ENCODE assay signal across 10 mouse cellular contexts in the genomic region with DNA sequence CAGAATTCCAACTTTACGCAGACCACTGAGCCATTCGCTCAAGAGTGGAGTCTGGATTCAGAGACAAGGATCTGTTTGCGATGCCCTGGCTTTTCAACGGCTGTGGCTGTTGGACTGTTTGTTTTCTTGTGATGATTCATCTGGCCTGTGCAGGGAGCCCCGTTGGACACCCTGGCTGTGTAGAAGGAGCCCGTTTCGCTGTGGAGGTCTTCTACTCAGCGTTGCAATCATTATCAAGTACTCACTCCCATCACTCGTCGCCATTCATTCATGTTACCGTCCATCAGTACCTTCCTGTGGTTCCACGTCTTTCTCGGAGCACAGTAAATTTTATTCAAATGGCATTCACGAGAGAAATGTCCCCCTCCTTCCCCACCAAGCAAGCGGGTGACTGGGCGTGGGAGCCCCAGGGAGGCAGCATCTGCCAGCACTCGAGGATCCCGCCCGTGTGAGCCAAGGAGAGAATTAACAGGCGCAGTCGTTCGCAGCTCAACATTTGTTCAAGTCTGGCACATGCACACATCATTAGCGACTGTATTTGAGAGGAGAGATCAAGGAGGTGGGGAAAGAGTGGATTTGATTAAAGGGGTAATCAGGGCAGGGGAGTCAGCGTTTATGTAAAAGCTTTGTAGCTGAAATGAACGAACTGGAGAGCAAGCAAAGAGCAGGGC.
DNase-seq lines count a peak whose midpoint lies in the region; ATAC-seq and TF ChIP-seq lines count a peak whose summit lies in the region.
"Had no signal": no experiment of that assay in that cellular context is flagged by ENCODE, and none has a peak within 500 bp of the region (broad histone marks: within the 10 kb centered on the region; RNA-seq: fewer than 3 reads in every experiment).

No protein-coding gene starts in this region.

- H3K9me3 ChIP-seq in heart, embryonic 14.5 days (ENCODE audit: control insufficient read depth, low read length) = no peaks in the 10 kb centered on the region
- H3K9me3 ChIP-seq in forebrain, postnatal 0 days (ENCODE audit: low read length) = no peaks in the 10 kb centered on the region
- no peaks in the 10 kb centered on the region for H3K9me3 ChIP-seq in neural tube, embryonic 14.5 days (ENCODE audit: control insufficient read depth, low read length)
- H3K9me3 ChIP-seq in liver, postnatal 0 days (ENCODE audit: low read length) = no peaks in the 10 kb centered on the region

- peak overlapping the region; percentile 40 for H3K4me2 ChIP-seq in heart, embryonic 14.5 days (ENCODE audit: low read length)
- H3K4me2 ChIP-seq in forebrain, postnatal 0 days (ENCODE audit: low read depth) = peak overlapping the region; percentile 43
- peak overlapping the region; percentile 14; the same call in 1 of the 2 replicates for H3K4me2 ChIP-seq in neural tube, embryonic 14.5 days (ENCODE audit: low read depth, low read length)
- H3K4me2 ChIP-seq in liver, postnatal 0 days (ENCODE audit: low read depth, low read length) = no peak overlapping the region

- 36% methylated on average over 25 of the region's 25 CpGs for WGBS in heart, embryonic 14.5 days
- WGBS in forebrain, postnatal 0 days = 23% methylated on average over 25 of the region's 25 CpGs
- 39% methylated on average over 25 of the region's 25 CpGs for WGBS in neural tube, embryonic 14.5 days
- WGBS in liver, postnatal 0 days (ENCODE audit: insufficient replicate concordance) = 67% methylated on average over 25 of the region's 25 CpGs

- H3K36me3 ChIP-seq in heart, embryonic 14.5 days (ENCODE audit: control insufficient read depth, insufficient read depth, low read length) = no peaks in the 10 kb centered on the region
- H3K36me3 ChIP-seq in forebrain, postnatal 0 days (ENCODE audit: insufficient read depth) = no peaks in the 10 kb centered on the region
- no peaks in the 10 kb centered on the region for H3K36me3 ChIP-seq in neural tube, embryonic 14.5 days (ENCODE audit: control insufficient read depth, insufficient read depth, low read length)
- no peaks in the 10 kb centered on the region for H3K36me3 ChIP-seq in liver, postnatal 0 days (replicated peaks; ENCODE audit: insufficient read depth, low read length)

- no peak overlapping the region for H3K27ac ChIP-seq in heart, embryonic 14.5 days (replicated peaks in 1 of 2; ENCODE audit: control insufficient read depth in 1 of 2, insufficient read depth in 1 of 2, low read depth in 2 of 2, low read length in 2 of 2)
- H3K27ac ChIP-seq in forebrain, postnatal 0 days (ENCODE audit: low read depth, low read length) = no peak overlapping the region
- H3K27ac ChIP-seq in neural tube, embryonic 14.5 days (ENCODE audit: low read depth, low read length) = no peak overlapping the region; the same call in 1 of the 2 replicates
- no peak overlapping the region for H3K27ac ChIP-seq in liver, postnatal 0 days (ENCODE audit: low read depth)
- H3K27ac ChIP-seq: liver, embryonic 14.5 days had no signal

- intact Hi-C loops in heart, postnatal 14 days (cut with DNase I) = no loop called here

- no peak for DNase-seq in heart, postnatal 14 days
- DNase-seq in forebrain, postnatal 0 days = peak; percentile 81
- DNase-seq in layer of hippocampus, postnatal 14 days (ENCODE audit: low spot score in 2 of 2) = peak; percentile 41 to 52
- DNase-seq in liver, postnatal 0 days = no peak
- no peak for DNase-seq in embryo, embryonic 10.5 days (ENCODE audit: low spot score)
- DNase-seq: adrenal gland, postnatal 10 days had no signal

- no peaks in the 10 kb centered on the region for H3K27me3 ChIP-seq in heart, embryonic 14.5 days (ENCODE audit: control insufficient read depth, insufficient read depth, low read length)
- no peaks in the 10 kb centered on the region; the same call in 1 of the 2 replicates for H3K27me3 ChIP-seq in forebrain, postnatal 0 days (ENCODE audit: insufficient read depth, low read length)
- no peaks in the 10 kb centered on the region for H3K27me3 ChIP-seq in neural tube, embryonic 14.5 days (ENCODE audit: control insufficient read depth, insufficient read depth, low read length)
- H3K27me3 ChIP-seq in liver, postnatal 0 days (ENCODE audit: insufficient read depth, low read length) = no peaks in the 10 kb centered on the region

- no peak for TF ChIP-seq EP300 in liver, postnatal 0 days (IDR thresholded peaks at IDR 0.05; ENCODE audit: low read depth)

- no peak for TF ChIP-seq CTCF in forebrain, postnatal 0 days (IDR thresholded peaks at IDR 0.05; ENCODE audit: low read depth)
- TF ChIP-seq CTCF in liver, postnatal 0 days (IDR thresholded peaks at IDR 0.05; ENCODE audit: low read depth) = no peak

- no peak overlapping the region for H3K9ac ChIP-seq in heart, embryonic 14.5 days (ENCODE audit: low read length)
- no peak overlapping the region for H3K9ac ChIP-seq in forebrain, postnatal 0 days
- no peak overlapping the region for H3K9ac ChIP-seq in neural tube, embryonic 14.5 days (replicated peaks; ENCODE audit: low read depth, low read length)
- H3K9ac ChIP-seq in liver, postnatal 0 days (replicated peaks) = no peak overlapping the region
- H3K9ac ChIP-seq: liver, embryonic 14.5 days had no signal

- no peak overlapping the region for H3K4me3 ChIP-seq in heart, embryonic 14.5 days (ENCODE audit: control insufficient read depth in 1 of 2, insufficient read depth in 1 of 2, low read depth in 1 of 2, low read length in 2 of 2)
- peak overlapping the region; percentile 16; the same call in 1 of the 2 replicates for H3K4me3 ChIP-seq in forebrain, postnatal 0 days (ENCODE audit: low read depth, low read length)
- no peak overlapping the region for H3K4me3 ChIP-seq in neural tube, embryonic 14.5 days (ENCODE audit: low read depth, low read length)
- no peak overlapping the region for H3K4me3 ChIP-seq in liver, postnatal 0 days (ENCODE audit: low read depth, low read length)

- H3K4me1 ChIP-seq in heart, embryonic 14.5 days (ENCODE audit: control insufficient read depth in 2 of 2, insufficient read depth in 2 of 2, low read length in 2 of 2) = no peaks in the 10 kb centered on the region
- no peaks in the 10 kb centered on the region for H3K4me1 ChIP-seq in forebrain, postnatal 0 days (ENCODE audit: insufficient read depth)
- no peaks in the 10 kb centered on the region for H3K4me1 ChIP-seq in neural tube, embryonic 14.5 days (ENCODE audit: control insufficient read depth, insufficient read depth, low read length)
- no peaks in the 10 kb centered on the region for H3K4me1 ChIP-seq in liver, postnatal 0 days (ENCODE audit: insufficient read depth)

- ATAC-seq in heart, embryonic 14.5 days (ENCODE audit: insufficient number of reproducible peaks, insufficient read depth, low FRiP score, low read depth) = no peak
- peak; percentile 96 for ATAC-seq in forebrain, postnatal 0 days
- ATAC-seq in neural tube, embryonic 14.5 days (ENCODE audit: low read depth) = peak; percentile 54; the same call in 1 of the 2 replicates
- ATAC-seq in liver, postnatal 0 days = no peak
- no peak for ATAC-seq in inflammation-experienced regulatory T-cells, adult 6 months

Comparison
In these comparisons a context has a peak if more than half of its experiments do, and no peak if none do; other contexts are left out.
1. ATAC-seq: peak in forebrain, postnatal 0 days (single experiment) and neural tube, embryonic 14.5 days (single experiment); none in heart, embryonic 14.5 days (single experiment), liver, postnatal 0 days (single experiment) and inflammation-experienced regulatory T-cells, adult 6 months (single experiment).
2. DNase-seq: peak in forebrain, postnatal 0 days (single experiment) and layer of hippocampus, postnatal 14 days (2 of 2); none in heart, postnatal 14 days (0 of 2), liver, postnatal 0 days (single experiment) and embryo, embryonic 10.5 days (single experiment).